Mouse (Mus musculus) limb, embryonic 14.5 days (tissue): ENCODE data around the gene Wdr25. TPM values are rescaled to one million over a fixed set of nuclear protein-coding genes. Genes with fewer than 3 reads are reported as not detected.

ENCODE experiments used
- ATAC-seq: fragments of 200-750 bp; cut with Nextera tagmentation; 2 replicates; pipeline ENCODE4 v1.8.0; 2017; ENCODE audit warnings: low read depth, moderate number of reproducible peaks, moderate TSS enrichment; ENCODE audit not compliant: low FRiP score
- DNase-seq: peaks from one replicate; pipeline ENCODE4 v3.0.0-alpha.2; 2015; ENCODE audit warnings: low spot score
- H3K27ac ChIP-seq: fragments of 300-500 bp; sonication (generic); replicated peaks from 2 replicates; pipeline ENCODE4 v1.5.1; 2014; ENCODE audit warnings: low read depth, mild to moderate bottlenecking, low read length, moderate library complexity, mixed read lengths
- H3K27me3 ChIP-seq: fragments of 300-500 bp; sonication (generic); 2 replicates; pipeline ENCODE4 v1.6.1; 2014; ENCODE audit warnings: low read length, mixed read lengths; ENCODE audit not compliant: control insufficient read depth, insufficient read depth
- H3K36me3 ChIP-seq: fragments of 300-500 bp; sonication (generic); 2 replicates; pipeline ENCODE4 v1.6.1; 2014; ENCODE audit warnings: mild to moderate bottlenecking, low read length, moderate library complexity, mixed read lengths; ENCODE audit not compliant: control insufficient read depth, insufficient read depth
- H3K4me1 ChIP-seq: fragments of 300-500 bp; sonication (generic); 2 replicates; pipeline ENCODE4 v1.6.1; 2014; ENCODE audit warnings: antibody characterized with exemption, low read length, mixed read lengths; ENCODE audit not compliant: control insufficient read depth, insufficient read depth
- H3K4me2 ChIP-seq: fragments of 300-500 bp; sonication (generic); replicated peaks from 2 replicates; pipeline ENCODE4 v1.6.1; 2014; ENCODE audit warnings: low read depth, mild to moderate bottlenecking, low read length, moderate library complexity; ENCODE audit not compliant: severe bottlenecking
- H3K4me3 ChIP-seq: fragments of 300-500 bp; sonication (generic); replicated peaks from 2 replicates; pipeline ENCODE4 v1.5.1; 2014; ENCODE audit warnings: low read length
- H3K9ac ChIP-seq: fragments of 300-500 bp; sonication (generic); 2 replicates; pipeline ENCODE4 v1.6.1; 2014; ENCODE audit warnings: mild to moderate bottlenecking, low read depth, low read length, moderate library complexity; ENCODE audit not compliant: severe bottlenecking
- H3K9me3 ChIP-seq: fragments of 300-500 bp; sonication (generic); 2 replicates; pipeline ENCODE4 v1.6.1; 2016; ENCODE audit warnings: low read length; ENCODE audit not compliant: control insufficient read depth
- POLR2A ChIP-seq: fragments of 200-500 bp; IDR thresholded peaks from 2 replicates; pipeline ENCODE4 v1.8.0; 2012; ENCODE audit warnings: inconsistent platforms, mild to moderate bottlenecking, moderate library complexity, borderline replicate concordance; ENCODE audit not compliant: insufficient read depth, insufficient read length; ENCODE audit errors: extremely low read depth
- WGBS: fragments of 180-500 bp; shearing (Covaris S2); extraction: QIAGEN DNeasy Blood & Tissue Kit; methylation state at CpG from one replicate; pipeline ENCODE4 v1.1.7; 2014; 5-methylcytosine and 5-hydroxymethylcytosine counted together
- polyA plus RNA-seq, 2 experiments: library from polyadenylated mRNA; depleted of rRNA in 1 of 2; stranded (reverse) in 1 of 2; unstranded in 1 of 2; fragments of >200 nt; fragmentation: Nextera tagmentation in 1 of 2; extraction: Ambion mirVana in 1 of 2; gene quantifications; 2 replicates each; pipeline versions ENCODE4 v1.2.1 to v1.2.3; 2012 to 2014

Gene Wdr25
- polyA plus RNA-seq, 2 experiments = 4.6 to 12.7 TPM

DNA sequence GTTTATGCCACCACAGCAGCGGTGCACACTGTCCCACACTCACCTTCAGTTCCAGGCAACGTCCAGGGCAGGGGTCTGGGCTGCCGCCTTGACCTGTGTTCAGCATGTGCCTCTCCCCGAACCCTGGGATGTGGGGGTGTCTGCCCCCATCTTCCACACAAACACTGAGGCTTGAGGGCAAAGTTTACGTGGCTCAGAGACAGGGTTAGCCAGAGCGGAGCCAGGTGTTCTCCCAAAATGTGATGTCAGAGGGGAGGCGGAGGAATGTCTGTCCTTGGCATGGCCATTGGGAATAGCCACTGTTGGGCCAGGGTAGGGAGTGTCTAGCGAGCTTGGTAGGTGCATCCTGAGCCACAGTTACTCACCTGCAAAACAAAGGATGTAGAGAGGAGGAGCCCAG lies 40.6 kb upstream of the Wdr25 start:
- H3K4me1 ChIP-seq = no peaks in the 10 kb centered on the region
- no peak for DNase-seq
- H3K27me3 ChIP-seq = no peaks in the 10 kb centered on the region
- TF ChIP-seq POLR2A = no peak
- ATAC-seq = no peak
- H3K9ac ChIP-seq = no peak overlapping the region
- H3K9me3 ChIP-seq = no peaks in the 10 kb centered on the region
- WGBS = 90% methylated on average over 8 of the region's 8 CpGs
- no peaks in the 10 kb centered on the region for H3K36me3 ChIP-seq
- H3K4me2 ChIP-seq = no peak overlapping the region
- H3K27ac ChIP-seq = no peak overlapping the region
- H3K4me3 ChIP-seq = no peak overlapping the region

DNA sequence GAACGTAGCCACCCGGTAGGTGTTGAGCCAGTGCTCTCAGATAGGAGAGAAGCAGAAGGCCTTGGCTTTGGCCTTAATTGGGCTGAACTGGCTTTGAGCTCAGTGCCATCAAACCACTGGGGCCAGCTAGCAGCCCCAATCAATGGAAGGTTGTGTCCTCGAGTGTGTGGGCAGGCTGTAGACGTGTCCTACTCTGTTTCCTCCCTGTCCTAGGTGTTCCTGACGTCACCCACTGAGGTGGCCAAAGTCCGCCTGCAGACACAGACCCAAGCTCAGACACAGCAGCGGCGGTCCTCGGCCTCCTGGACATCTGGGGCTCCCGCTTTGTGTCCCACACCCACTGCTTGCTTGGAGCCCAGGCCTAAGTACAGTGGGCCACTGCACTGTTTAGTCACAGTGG lies 38.4 kb upstream of the Wdr25 start:
- Histone ChIP-seq H3K9ac (no peak overlapping the region), H3K36me3 (peaks cover 7% of the 10 kb centered on the region; the same call in 1 of the 2 replicates), H3K4me2 (no peak overlapping the region), H3K27ac (no peak overlapping the region), H3K27me3 (no peaks in the 10 kb centered on the region), H3K9me3 (no peaks in the 10 kb centered on the region), H3K4me1 (no peaks in the 10 kb centered on the region), H3K4me3 (no peak overlapping the region)
- DNase-seq (no peak), ATAC-seq (no peak)
- WGBS = 89% methylated on average over 10 of the region's 10 CpGs
- TF ChIP-seq POLR2A = no peak

DNA sequence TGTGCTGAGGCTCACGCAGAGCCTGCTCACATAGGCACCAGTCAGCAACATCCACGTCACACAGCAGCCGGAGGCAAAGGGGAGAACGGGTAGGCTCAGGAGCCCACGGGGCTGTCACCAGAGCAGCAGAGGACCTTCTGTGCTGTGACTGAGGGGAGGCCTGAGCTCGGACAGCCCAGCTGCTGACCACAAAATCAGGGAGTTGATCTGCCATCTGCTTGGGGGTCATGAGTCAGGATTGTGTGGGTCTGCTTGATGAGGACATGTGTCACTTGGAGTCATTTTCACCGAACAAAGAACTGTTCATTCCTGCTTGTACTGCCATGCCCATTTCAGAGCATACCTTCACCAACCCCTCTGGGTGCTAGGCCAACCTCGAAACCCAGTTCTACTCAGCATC lies 37.2 kb upstream of the Wdr25 start:
- DNase-seq = no peak
- Histone ChIP-seq H3K27ac (no peak overlapping the region), H3K9me3 (no peaks in the 10 kb centered on the region), H3K27me3 (no peaks in the 10 kb centered on the region), H3K36me3 (peaks cover 18% of the 10 kb centered on the region), H3K4me3 (no peak overlapping the region), H3K4me1 (no peaks in the 10 kb centered on the region), H3K9ac (no peak overlapping the region), H3K4me2 (no peak overlapping the region)
- 90% methylated on average over 8 of the region's 8 CpGs for WGBS
- no peak for ATAC-seq
- TF ChIP-seq POLR2A = no peak

DNA sequence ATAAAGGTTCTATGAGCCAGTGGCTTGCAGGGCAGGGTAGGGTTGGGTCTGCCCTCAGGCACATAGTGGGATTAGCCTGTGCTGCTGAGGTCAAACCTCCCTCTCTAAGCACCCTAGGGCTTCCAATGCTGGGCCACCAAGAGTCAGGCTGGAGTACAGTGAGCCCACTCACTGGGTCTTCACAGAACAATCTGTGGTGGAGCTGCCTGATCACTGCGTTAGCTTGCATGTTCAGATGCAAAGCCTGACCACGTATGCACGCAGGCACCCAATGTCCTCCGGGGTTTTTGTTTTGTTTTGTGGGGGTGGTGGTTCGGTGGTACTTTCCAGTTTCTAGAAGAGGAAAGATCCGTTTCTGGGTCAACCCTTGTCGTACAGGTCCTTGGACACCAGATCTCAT lies 36.3 kb upstream of the Wdr25 start:
- TF ChIP-seq POLR2A = no peak
- Histone ChIP-seq H3K9me3 (no peaks in the 10 kb centered on the region), H3K27me3 (no peaks in the 10 kb centered on the region), H3K4me3 (no peak overlapping the region), H3K36me3 (peaks cover 24% of the 10 kb centered on the region), H3K4me2 (no peak overlapping the region), H3K9ac (no peak overlapping the region), H3K27ac (no peak overlapping the region), H3K4me1 (no peaks in the 10 kb centered on the region)
- 90% methylated on average over 7 of the region's 7 CpGs for WGBS
- DNase-seq = no peak
- ATAC-seq = no peak

DNA sequence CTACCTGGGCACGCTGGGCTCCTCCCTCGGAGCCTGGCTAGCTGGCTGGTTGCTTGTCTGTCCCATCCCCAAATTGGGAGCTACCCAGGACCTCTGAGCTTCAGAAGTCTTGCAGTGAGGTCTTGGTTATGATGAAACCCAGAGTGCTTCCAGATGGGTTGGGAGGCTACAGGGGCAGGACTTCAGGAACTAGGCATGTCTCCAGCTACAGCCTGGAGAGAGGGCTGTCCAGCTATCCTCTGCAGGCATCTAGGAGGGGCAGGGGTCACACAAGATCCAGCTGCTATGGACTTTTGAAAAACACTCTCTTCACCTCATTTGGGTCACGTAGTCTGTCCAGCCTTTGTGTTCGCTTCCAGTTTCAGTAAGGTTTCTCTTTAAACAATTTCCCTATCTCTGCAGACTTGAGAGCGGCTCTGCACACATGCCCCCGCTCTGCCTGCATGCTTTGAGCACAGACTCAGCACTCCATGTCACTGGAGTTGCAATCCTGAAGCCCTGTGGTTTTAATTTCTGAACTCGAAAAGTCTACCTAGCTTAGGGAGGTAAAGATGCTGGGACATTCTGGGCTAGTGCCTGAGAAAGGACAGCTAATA lies 35.7 kb upstream of the Wdr25 start:
- no peak for DNase-seq
- H3K4me2 ChIP-seq = no peak overlapping the region
- H3K4me1 ChIP-seq = no peaks in the 10 kb centered on the region
- WGBS = 76% methylated on average over 7 of the region's 7 CpGs
- ATAC-seq = no peak
- no peak overlapping the region for H3K27ac ChIP-seq
- H3K9ac ChIP-seq = no peak overlapping the region
- peaks cover 30% of the 10 kb centered on the region for H3K36me3 ChIP-seq
- TF ChIP-seq POLR2A = no peak
- H3K9me3 ChIP-seq = no peaks in the 10 kb centered on the region
- no peaks in the 10 kb centered on the region for H3K27me3 ChIP-seq
- H3K4me3 ChIP-seq = no peak overlapping the region

DNA sequence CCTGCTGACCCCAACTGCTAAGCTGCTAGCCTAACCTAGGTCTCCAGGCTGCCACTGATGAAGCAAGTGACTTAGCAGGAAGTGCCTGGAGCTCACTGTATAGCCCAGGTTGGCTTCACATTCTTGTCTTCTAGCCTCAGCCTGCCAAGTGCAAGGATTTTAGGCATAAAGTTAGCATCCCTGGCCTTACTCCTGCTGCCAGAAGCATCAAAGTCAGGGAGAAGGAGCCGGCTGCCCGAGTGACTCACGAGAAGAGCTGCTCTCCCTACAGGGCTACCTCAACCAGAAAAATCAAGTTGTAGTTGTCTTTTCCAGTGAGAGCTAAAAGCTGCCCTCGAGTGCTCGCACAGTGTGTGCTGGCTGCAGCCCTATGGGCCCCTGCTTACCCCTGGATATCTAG lies 34.9 kb upstream of the Wdr25 start:
- Histone ChIP-seq H3K9ac (no peak overlapping the region), H3K4me2 (no peak overlapping the region), H3K27ac (no peak overlapping the region), H3K4me3 (no peak overlapping the region), H3K27me3 (no peaks in the 10 kb centered on the region), H3K36me3 (peaks cover 38% of the 10 kb centered on the region), H3K9me3 (no peaks in the 10 kb centered on the region), H3K4me1 (no peaks in the 10 kb centered on the region)
- no peak for TF ChIP-seq POLR2A
- ATAC-seq = no peak
- WGBS = 85% methylated on average over 5 of the region's 5 CpGs
- DNase-seq = no peak
